Mouse (Mus musculus) kidney, adult 2 months (tissue): ENCODE measurements around the gene Ranbp17. TPM values are rescaled to one million over a fixed set of nuclear protein-coding genes. Genes with fewer than 3 reads are reported as not detected.

Experiments used
- DNase-seq: peaks from one replicate; pipeline ENCODE4 v3.0.0; 2021
- H3K27ac ChIP-seq: fragments of 200-500 bp; 2 replicates; pipeline ENCODE4 v1.5.1; 2012; ENCODE audit warnings: low read depth, low read length, control low read depth, inconsistent platforms; ENCODE audit not compliant: insufficient read depth
- H3K27me3 ChIP-seq: fragments of 200-500 bp; replicated peaks from 2 replicates; pipeline ENCODE4 v1.6.1; 2012; ENCODE audit warnings: mild to moderate bottlenecking, moderate library complexity, low read length, inconsistent platforms; ENCODE audit not compliant: control insufficient read depth, insufficient read depth
- H3K36me3 ChIP-seq: fragments of 200-500 bp; 2 replicates; pipeline ENCODE4 v1.6.1; 2012; ENCODE audit warnings: mild to moderate bottlenecking, moderate library complexity, low read length, inconsistent platforms; ENCODE audit not compliant: control insufficient read depth, insufficient read depth
- H3K4me1 ChIP-seq: fragments of 200-500 bp; 2 replicates; pipeline ENCODE4 v1.6.1; 2011; ENCODE audit warnings: low read length; ENCODE audit not compliant: control insufficient read depth, insufficient read depth
- H3K4me3 ChIP-seq: fragments of 200-500 bp; 2 replicates; pipeline ENCODE4 v1.5.1; 2011; ENCODE audit warnings: mild to moderate bottlenecking, low read depth, low read length, control low read depth; ENCODE audit not compliant: insufficient read depth
- CTCF ChIP-seq: fragments of 200-500 bp; conservative IDR thresholded peaks from 2 replicates; pipeline ENCODE4 v1.5.1; 2011; ENCODE audit warnings: low read depth, mild to moderate bottlenecking, control low read depth, low read length, moderate library complexity, mixed read lengths; ENCODE audit not compliant: insufficient read depth, insufficient read length
- POLR2A ChIP-seq: fragments of 200-500 bp; IDR thresholded peaks from one replicate; pipeline ENCODE4 v1.6.1; 2011; ENCODE audit warnings: low read depth, low read length, control low read depth
- WGBS: fragments of 180-500 bp; shearing (Covaris S2); methylation state at CpG from one replicate; pipeline ENCODE4 v1.1.7; 2018; 5-methylcytosine and 5-hydroxymethylcytosine counted together
- polyA plus RNA-seq: library from polyadenylated mRNA; depleted of rRNA; stranded (reverse); fragments of >200 nt; gene quantifications from 2 replicates; pipeline ENCODE4 v1.2.3, GENCODE M21; 2012

Gene Ranbp17
- polyA plus RNA-seq, 1 experiment = 0.45 TPM

DNA sequence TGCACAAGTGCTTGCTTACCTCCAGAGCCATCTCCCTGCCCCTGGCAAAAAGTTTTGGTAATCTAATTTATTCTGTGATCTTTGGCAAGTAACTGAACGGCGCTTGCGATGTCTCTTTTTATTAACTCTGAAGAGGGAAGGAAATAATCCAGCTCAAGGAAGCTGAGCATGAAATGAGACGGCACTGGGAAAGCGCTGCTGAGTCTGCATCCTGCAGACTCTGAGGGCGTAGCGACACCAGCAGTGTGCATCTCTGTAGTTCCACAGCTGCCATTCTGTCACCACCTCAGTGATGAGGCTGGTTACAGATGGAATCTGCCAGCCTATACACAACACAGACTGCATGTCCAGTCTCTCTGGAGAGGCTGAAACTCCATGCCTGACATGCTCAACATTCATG lies 292.8 kb downstream of the Ranbp17 start:
- 75% methylated on average over 7 of the region's 7 CpGs for WGBS
- H3K27me3 ChIP-seq = no peaks in the 10 kb centered on the region

DNA sequence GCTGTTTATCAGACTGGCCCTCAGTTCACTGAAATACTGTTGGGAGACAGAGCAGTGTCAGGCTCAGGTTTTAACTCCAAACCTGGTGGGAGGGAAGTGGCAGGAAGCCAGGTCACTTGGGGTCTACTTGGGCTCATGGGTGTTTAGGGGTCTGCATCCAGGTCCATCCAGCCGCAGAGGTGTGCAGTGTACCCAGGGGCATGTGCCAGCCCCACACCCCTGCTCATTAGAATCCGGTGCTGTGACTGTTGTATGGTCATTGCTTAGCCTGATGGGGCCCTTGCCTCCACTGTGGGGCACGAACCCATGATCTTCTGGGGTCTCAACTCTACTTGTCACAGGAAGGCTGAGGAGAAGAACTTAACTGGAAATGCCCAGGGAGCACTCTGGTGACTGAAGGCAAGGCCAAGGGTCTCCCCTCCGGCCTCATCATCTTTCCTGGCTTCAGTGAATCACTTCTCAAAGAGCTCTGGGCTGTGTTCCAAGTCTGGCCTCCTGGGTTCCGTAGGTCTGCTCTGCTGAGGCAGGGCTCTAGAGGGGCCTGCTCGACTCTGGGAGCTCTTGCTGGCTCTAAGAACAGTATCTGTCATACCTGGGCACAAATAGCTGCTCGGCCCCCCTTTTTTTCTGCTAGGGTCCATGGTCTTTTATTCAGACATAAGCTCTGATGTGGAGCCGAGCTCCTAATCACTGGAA lies 296.0 kb downstream of the Ranbp17 start:
- Histone ChIP-seq H3K27me3 (no peaks in the 10 kb centered on the region), H3K4me1 (no peaks in the 10 kb centered on the region), H3K27ac (no peak overlapping the region), H3K4me3 (no peak overlapping the region), H3K36me3 (no peaks in the 10 kb centered on the region)
- 64% methylated on average over 8 of the region's 8 CpGs for WGBS
- TF ChIP-seq POLR2A (no peak), CTCF (no peak)
- DNase-seq = no peak

More for the DNA sequence above, 292.8 kb downstream of the Ranbp17 start:
- no peak for TF ChIP-seq CTCF
- TF ChIP-seq POLR2A = no peak
- no peak overlapping the region for H3K4me3 ChIP-seq
- H3K36me3 ChIP-seq = no peaks in the 10 kb centered on the region
- no peak overlapping the region for H3K27ac ChIP-seq
- DNase-seq = no peak
- H3K4me1 ChIP-seq = no peaks in the 10 kb centered on the region

DNA sequence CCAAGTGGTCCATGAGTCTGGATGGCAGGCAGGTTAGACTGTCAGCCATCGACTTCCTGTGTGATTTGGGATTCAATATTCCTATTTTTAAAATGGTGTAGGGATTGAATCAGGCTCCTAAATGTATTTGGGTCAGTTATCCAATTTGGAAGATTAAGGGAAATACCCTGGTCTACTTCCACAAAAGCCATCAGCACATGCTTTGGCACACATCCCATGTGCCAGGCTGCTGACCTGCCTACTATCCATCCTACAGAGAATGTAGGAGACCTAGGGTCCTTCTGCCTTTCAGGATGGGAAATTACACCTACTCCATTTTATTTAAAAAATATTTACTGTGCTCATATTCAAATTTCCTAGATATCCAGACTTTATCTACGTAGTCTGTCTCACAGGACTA lies 306.1 kb downstream of the Ranbp17 start:
- no peak for DNase-seq
- H3K4me1 ChIP-seq = no peaks in the 10 kb centered on the region
- TF ChIP-seq CTCF (no peak), POLR2A (no peak)
- H3K27me3 ChIP-seq = peaks cover 14% of the 10 kb centered on the region
- 93% methylated on average over 2 of the region's 2 CpGs for WGBS
- H3K36me3 ChIP-seq = no peaks in the 10 kb centered on the region
- no peak overlapping the region for H3K4me3 ChIP-seq
- H3K27ac ChIP-seq = no peak overlapping the region

DNA sequence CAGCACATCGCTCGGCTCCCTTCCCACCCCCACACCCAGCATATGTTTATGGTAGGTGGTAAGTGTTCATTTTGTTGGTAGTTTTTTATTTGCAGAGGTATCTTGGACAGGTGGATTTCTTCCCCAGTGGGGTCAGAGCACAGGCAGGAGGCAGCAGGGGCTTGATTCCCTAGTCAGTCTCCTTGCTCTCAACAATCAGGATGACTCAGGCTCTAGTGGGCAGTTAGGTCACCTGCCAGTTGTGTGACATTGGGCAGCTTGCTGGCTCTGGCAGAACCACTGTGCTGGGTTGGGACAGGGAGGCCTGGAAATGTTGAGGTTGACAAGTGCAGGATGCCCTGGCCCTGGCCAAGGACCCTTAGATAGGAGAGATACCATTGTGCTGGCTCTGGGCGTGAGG lies 308.6 kb downstream of the Ranbp17 start:
- 25% methylated on average over 3 of the region's 3 CpGs for WGBS
- TF ChIP-seq CTCF (no peak), POLR2A (no peak)
- no peak for DNase-seq
- Histone ChIP-seq H3K4me3 (no peak overlapping the region), H3K27me3 (peaks cover 26% of the 10 kb centered on the region), H3K4me1 (no peaks in the 10 kb centered on the region), H3K27ac (no peak overlapping the region), H3K36me3 (no peaks in the 10 kb centered on the region)

DNA sequence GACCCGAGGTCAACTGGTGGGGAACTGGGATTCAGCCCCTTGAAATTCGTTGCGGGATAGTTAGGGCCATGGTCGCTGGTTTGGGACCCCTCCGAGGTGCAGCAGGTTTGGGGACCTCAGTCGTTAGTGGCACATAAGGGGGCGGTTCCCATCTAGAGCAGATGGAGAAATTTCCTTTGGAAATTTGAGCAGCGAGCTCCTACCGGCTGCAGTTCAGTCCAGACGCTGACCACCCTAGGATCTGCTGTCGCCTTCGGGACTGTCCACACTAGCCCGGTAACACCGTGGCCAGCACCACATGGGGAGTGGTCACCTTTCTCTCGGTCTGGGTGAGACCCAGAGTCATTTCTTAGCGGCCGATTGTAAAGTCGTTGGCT lies 309.2 kb downstream of the Ranbp17 start:
- TF ChIP-seq POLR2A (no peak), CTCF (no peak)
- DNase-seq = no peak
- Histone ChIP-seq H3K4me3 (no peak overlapping the region), H3K27ac (no peak overlapping the region), H3K4me1 (no peaks in the 10 kb centered on the region), H3K27me3 (peaks cover 26% of the 10 kb centered on the region), H3K36me3 (no peaks in the 10 kb centered on the region)
- 5% methylated on average over 18 of the region's 18 CpGs for WGBS

DNA sequence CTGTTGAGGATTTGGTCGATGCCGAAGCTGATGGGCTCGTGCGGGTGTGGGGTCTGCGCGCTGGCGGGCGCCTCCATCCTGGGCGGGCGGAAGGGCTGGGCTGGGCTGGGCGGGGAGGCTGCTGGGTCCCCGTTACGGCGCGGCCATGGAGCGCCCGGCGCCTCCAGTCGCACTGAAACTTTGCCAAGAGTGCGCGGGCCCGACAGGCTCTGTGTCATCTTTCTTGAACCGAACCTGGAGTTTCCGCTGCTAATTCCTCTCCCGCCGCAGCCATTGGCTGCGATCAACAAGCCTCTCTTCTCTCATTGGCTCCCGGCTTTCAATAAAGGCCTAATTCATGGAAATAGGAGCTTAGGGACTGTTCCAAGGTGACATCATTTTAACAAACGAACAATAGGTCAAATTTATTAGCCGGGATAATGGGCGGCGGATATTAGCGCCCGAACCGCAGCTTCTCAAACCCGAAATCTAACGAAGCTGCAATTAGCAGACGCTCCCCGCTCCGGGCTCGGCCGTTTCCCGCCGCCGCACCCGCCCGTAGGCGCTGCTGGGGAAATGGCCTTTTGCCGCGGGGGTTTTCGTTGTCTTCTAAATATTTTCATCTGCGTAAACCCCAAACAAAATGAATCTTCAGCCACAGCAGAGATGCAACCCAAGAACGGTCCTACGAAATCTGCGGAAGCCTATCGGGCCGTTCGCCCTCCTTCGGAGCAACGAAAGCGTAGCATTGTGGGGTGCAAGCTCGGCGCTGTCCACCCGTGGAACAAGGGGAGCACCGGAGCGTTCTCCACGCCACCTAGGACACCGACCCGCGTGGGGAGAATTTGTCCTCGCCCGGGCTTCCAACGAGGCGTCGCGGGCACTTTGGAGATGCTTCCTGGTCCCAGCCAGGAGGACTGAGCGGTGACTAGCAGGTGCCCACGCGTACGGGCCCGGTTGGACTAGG lies 309.9 kb downstream of the Ranbp17 start, which contains the start of gene Tlx3:
Gene Tlx3, minus strand, starts transcription at position 207 of the 946 bp plus-strand sequence.
- TF ChIP-seq POLR2A (no peak), CTCF (no peak)
- no peaks in the 10 kb centered on the region for H3K36me3 ChIP-seq
- DNase-seq = no peak
- H3K27me3 ChIP-seq = peaks cover 30% of the 10 kb centered on the region
- H3K4me3 ChIP-seq = no peak within 1 kb of the TSS
- H3K27ac ChIP-seq = no peak within 1 kb of the TSS
- no peaks in the 10 kb centered on the region for H3K4me1 ChIP-seq
- 3% methylated on average over 81 of the region's 81 CpGs for WGBS

DNA sequence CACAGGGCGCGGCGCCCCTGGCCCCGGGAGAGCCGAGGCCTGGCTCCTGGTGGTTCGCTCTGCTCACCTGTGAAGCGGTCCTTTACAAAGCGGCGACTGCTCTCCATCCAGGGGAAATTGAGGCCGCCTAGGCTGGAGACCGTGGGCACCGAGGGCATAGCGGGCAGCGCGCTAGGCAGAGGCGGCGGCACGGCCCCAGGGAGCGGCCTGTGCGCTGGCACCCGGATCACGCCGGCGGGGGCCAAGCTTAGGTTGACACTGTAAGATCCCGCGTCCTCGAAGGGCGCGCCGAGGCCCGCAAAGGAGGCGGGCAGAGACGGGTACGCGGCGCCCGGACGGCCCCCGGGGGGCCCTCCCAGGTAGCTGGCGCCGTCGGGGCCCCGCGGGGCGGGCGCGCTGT lies 310.6 kb downstream of the Ranbp17 start:
- no peak overlapping the region for H3K27ac ChIP-seq
- no peak overlapping the region for H3K4me3 ChIP-seq
- no peaks in the 10 kb centered on the region for H3K4me1 ChIP-seq
- WGBS = 5% methylated on average over 46 of the region's 47 CpGs
- no peak for DNase-seq
- H3K36me3 ChIP-seq = no peaks in the 10 kb centered on the region
- TF ChIP-seq POLR2A = no peak
- H3K27me3 ChIP-seq = peaks cover 30% of the 10 kb centered on the region
